Mouse (Mus musculus): ENCODE measurements around the gene Rnf145. TPM values are rescaled to one million over a fixed set of nuclear protein-coding genes. Genes with fewer than 3 reads are reported as not detected.

Rnf145 gene
- total RNA-seq, 2 experiments from 2014 or later, result 6.5 to 7.4 TPM

- DNase-seq (ENCODE audit: low spot score), result no peak
Observed at GRCm38 (mm10) chr11:44534999-44535750, 16.4 kb downstream of the Rnf145 start.

- no peak for DNase-seq (ENCODE audit: low spot score)
Observed at GRCm38 (mm10) chr11:44537403-44537802, 18.6 kb downstream of the Rnf145 start.

DNA sequence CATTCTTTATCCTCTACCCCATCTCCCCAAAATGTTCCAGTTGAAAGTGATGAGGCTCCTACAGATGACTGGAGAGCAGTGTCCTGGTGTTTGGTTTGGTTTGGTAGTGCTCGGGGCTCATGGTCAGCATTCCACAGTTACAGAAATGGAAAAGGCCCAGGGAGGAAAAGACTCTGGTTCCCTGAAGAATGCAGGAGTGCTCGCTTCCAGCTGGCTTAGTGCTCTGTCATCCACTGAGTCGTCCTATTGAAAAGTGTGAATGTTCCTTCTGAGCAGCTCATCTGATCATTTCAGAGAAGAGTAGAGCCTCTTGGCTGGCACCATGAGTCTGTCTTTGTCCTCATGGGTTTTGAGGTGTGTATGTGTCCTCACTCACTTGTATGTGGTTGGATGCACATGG is 19.3 kb downstream of the Rnf145 start:
- peak; percentile 34 for DNase-seq (ENCODE audit: low spot score)

- no peak for DNase-seq (ENCODE audit: low spot score)
Observed at GRCm38 (mm10) chr11:44538501-44539290, 19.9 kb downstream of the Rnf145 start.

DNA sequence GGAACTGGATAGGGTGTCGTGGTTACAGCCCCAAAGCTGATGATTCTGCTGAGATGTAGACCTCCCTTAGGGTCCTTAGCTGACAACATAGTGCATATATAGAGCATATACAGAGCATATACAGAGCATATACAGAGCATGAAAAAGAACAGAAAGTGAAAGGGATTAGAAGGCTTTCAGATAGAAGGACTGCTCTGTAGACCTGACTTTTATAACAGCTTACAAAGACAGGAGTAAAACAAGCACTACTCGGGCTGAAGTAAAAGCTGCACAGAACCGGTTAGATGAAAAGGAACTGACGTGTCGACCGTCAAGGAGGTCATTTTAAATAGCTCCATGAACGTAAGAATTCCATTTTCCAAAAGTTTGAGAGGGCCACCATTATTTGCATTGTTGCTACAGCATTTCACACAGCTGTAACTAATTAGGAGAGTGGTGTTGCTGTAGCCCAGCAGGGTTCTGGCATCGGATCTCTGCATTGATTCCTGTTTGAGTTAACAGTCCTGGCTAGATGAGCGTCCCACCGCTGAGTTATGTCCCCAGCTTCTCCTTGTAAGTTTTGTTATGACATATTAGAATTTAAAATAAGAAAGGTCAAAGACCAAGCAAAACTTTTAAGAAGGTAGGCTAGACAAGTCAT is 20.6 kb downstream of the Rnf145 start:
- no peak for DNase-seq (ENCODE audit: low spot score)

GRCm38 (mm10) chr11:44540243-44540642 is 21.5 kb downstream of the Rnf145 start:
- DNase-seq (ENCODE audit: low spot score), result no peak

DNA sequence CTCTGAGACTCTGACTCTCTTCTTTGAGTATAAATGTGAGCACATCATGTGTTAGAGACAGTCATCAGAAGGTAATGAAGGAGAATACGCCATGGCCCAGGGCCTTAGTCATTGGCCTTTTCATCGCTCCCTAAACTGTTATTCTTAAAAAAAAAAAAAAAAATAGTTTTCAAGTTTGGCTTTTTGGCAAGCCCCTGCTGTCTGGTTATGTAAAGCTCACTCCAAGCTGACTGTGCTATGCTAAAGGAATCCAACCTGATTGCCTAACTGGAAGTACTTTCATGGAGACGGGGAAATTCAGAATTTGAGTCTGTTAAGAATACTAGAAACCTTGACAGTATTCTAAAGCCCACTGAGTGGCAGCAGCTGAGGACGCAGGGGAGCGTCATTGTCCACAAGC is 22.5 kb downstream of the Rnf145 start:
- no peak for DNase-seq (ENCODE audit: low spot score)

DNA sequence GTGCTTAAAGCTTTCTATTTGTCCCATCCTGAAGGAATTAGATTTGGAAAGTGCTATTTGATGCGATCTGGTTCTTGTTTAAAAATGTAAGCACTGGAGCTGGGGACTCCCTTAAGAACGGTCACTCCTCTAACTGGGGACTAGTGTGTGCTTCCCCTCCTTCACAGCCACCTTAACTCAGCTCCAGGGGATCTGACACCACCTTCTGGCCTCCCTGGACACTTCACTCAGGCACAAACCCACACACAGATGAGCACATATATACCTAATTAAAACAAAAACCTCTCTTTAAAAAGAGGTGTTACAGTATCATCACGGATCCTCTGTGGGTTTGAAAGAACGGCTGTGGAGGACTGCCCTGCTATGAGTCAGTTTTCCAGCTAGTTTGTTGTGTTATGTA is 23.0 kb downstream of the Rnf145 start:
- DNase-seq (ENCODE audit: low spot score), result no peak

GRCm38 (mm10) chr11:44543593-44543992 is 24.8 kb downstream of the Rnf145 start:
- DNase-seq (ENCODE audit: low spot score), result no peak

DNA sequence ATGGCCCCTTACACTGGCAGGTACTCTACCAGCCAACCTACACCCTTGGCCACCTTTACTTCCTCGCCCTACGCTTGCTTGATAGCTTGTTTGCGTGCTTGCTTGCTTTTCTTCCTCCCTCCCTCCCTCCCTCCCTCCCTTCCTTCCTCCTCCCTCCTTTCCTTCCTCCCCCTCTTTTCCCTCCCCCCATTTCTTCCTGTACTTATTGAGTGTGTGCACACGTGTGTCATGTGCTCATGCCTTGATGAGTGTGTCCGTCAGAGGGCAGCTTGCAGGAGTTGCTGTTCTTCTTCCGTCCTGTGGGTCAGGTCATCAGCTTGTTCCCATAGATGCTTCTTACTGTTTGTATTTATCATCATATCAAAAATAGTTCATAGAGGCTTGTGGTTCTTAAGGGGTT is 25.2 kb downstream of the Rnf145 start:
- no peak for DNase-seq (ENCODE audit: low spot score)

DNA sequence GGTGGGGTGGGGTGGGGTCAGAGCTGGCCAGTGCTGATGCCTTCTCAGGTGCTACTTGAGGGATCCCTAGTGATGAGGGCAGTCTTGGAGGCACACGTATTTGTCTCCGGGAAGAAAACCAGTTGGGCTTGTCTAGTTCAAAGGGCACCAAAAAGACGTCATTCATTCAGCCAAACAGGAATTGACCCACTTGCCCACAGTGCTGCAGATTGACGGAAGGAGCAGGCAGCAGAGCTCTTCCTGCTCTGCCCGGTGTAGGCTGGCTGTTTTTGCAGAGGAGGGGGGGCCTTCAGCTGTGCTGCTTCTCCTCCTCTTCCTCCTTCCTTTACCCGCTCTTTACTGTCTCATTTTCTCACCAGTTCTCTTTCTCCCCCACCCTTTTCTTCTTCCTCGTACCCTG is 26.4 kb downstream of the Rnf145 start:
- no peak for DNase-seq (ENCODE audit: low spot score)

DNA sequence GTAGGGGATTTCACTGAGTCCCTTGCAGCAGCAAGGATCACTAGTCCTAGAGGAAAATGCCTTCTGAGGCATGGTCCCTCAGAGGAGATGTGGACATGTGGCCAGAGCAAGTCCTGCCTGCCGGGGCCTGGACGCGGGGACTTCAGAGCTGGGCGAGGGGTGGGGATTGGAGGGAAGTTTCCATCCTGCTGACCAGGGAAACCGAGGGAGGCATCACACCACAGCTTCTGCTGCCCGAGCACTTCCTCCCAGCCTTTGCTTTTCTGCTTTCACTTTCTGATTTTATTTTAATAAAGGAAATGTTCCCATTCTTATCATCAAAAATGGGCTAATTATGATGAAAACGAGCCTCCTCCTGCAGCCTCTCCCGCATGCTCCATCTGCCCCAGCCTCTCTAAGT is 27.5 kb downstream of the Rnf145 start:
- DNase-seq (ENCODE audit: low spot score), result no peak

- DNase-seq (ENCODE audit: low spot score), result no peak
Observed at GRCm38 (mm10) chr11:44547651-44548196, 29.0 kb downstream of the Rnf145 start.

- no peak for DNase-seq (ENCODE audit: low spot score)
Observed at GRCm38 (mm10) chr11:44548816-44549215, 30.1 kb downstream of the Rnf145 start.

DNA sequence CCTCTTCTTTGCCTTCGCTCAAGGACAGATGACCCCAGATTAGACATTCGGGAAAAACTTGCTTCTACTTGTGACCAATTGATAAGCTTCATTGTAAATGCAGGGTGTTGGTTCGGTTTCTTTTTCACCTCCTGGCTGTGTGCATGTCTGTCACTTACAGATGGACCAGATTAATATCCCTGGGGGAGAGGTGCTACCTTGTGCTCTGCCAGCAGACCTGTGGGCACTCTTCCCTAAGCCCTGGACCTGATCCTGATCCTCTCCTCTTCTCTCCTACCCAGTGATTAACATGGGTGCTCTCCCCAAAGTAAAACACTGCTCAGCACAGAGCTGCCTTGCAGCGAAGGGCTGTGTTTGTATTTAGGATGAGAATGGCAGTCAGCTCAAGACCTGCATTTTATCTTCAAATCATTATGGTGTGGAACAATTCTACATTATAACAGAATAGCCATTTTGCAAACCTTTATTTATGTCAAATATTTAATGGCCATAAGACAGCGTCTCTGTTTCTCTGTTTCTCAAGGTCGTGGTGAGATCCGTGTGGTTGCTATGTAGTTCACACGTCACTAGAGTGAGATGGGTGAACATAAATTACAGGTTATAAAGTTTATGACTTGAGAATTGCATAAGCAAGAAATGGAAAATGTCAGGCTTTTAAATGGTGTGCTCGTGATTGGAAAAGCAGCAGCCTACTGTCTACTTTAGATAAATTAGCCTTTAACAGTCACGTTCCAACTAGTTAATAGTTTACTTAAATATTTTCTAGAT is 30.9 kb downstream of the Rnf145 start:
- no peak for DNase-seq (ENCODE audit: low spot score)

DNA sequence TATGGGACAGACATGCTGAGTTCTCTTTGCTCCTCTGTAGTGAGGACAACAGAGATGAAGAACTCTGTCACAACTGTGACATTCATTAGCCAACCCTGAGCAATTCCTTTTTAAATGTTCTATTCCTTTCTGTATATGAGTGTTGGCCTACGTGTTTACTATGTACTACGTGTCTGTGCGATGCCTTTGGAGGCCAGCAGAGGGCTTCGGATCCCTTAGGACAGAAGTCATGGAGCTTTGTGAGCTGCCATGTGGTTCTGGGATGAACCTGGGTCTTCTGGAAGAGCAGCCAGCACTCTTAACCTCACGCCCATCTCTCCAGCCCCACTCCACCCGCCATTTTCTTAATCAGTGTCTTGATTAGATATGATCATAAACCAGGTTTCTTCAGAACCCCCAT is 32.2 kb downstream of the Rnf145 start:
- no peak for DNase-seq (ENCODE audit: low spot score)

DNA sequence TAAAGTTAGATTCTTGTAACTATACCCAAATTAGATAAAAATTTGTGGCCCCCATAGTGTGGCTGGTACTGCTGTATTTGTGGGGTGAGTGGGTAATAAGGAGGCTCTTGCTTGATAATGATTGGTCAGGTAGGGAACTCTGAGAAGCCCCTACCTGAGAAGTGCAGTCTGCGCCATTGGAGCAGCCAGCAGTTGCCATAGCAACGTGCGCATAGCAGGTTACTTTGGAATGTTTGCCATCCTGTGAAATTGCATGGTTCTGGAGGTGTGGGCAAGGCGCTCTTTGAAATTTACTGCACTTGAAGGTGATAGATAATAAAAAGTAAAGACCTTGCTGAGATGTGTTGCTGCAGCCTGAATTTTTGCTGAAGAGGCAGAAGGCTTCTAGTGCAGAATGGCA is 35.6 kb downstream of the Rnf145 start:
- no peak for DNase-seq (ENCODE audit: low spot score)

GRCm38 (mm10) chr11:44558521-44558920 is 39.8 kb downstream of the Rnf145 start:
- no peak for DNase-seq (ENCODE audit: low spot score)

DNA sequence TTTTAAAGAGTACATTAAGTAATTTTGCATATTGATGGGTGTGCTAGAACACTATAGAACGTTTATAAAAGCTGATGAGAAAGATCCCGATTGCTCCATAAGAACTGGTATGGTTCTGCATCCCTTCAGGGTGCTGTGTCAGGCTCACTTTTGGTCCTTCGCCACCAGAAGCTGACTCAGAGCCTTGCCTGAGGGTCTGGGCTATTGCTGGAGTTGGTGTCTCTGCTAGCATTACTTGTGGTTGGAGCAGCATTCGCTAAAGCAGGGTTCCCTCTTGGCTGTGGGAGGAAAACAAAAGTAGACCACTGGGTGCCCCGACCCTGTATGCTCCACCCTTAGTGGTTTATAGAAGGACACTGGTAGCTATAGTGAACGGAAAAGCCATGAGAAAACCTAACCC is 40.7 kb downstream of the Rnf145 start:
- no peak for DNase-seq (ENCODE audit: low spot score)

GRCm38 (mm10) chr11:44560396-44560795 is 41.6 kb downstream of the Rnf145 start:
- DNase-seq (ENCODE audit: low spot score), result no peak

- DNase-seq (ENCODE audit: low spot score), result no peak
Observed at GRCm38 (mm10) chr11:44561476-44562015, 42.8 kb downstream of the Rnf145 start.
